Mouse (Mus musculus): ENCODE results near the gene Hoxa6.

DNA sequence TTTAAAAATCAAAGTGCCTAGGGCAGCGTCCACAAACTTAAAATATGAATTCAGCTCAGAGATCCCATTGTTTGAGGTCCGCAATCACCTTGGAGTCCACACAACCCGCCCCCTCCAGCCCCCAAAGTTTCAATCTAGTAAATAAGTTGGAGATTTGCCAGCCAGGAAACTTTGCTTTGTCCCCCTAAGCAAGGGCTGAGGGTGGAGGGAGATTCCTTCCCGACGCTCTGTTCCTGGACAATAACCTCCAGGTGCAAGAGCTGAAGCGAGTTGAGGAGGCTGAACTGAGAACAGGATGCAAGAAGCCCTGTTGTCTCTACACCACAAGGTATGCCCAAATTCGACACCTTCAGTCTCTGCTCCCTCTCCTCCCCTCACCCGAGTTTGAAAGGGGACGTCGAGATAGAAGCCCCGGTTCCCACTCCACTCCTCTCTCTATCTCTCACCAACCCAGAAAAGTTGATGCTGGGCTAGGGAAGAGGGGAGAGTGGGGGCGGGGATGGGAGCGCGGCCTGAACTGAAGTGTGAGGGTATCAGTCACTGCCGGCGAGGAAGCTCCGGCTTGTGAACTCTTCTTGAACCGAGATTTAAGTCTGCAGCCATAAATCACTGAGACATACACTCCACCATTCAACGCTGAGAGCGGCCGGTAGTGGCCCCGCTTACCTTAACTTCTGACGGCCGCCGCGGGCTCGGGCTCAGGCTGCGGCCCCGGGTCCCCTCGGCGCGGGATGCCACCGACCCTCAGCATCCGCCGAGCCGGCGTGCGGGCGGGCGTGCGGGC, 33.4 kb downstream of the Hoxa6 start:
- TF ChIP-seq KAT2A (IDR thresholded peaks at IDR 0.05; ENCODE audit: insufficient replicate concordance, low read length) (no peak), NRF1 (IDR thresholded peaks at IDR 0.05; ENCODE audit: low read depth, low read length) (no peak), POLR2A (IDR thresholded peaks at IDR 0.05; ENCODE audit: low read depth, low read length) (no peak), MYC (IDR thresholded peaks at IDR 0.05; ENCODE audit: low read depth, low read length) (no peak), ZNF384 (IDR thresholded peaks at IDR 0.05; ENCODE audit: low read depth, low read length) (no peak), CHD2 (IDR thresholded peaks at IDR 0.05; ENCODE audit: low read length) (no peak)

Measured in CH12.LX (cell line).